20 mouse cellular contexts compared by ENCODE assay signal in genomic region chr11:70010548-70010947, GRCm38 (mm10). TPM values are rescaled to one million over a fixed set of nuclear protein-coding genes. Genes with fewer than 3 reads are reported as not detected.
DNase-seq lines count a peak whose midpoint lies in the region; ATAC-seq lines count a peak whose summit lies in the region.
"Had no signal": no experiment of that assay in that cellular context is flagged by ENCODE, and none has a peak within 500 bp of the region (broad histone marks: within the 10 kb centered on the region; RNA-seq: fewer than 3 reads in every experiment).

No protein-coding gene starts in this region.

- no peak for ATAC-seq in kidney, embryonic 14.5 days (ENCODE audit: low FRiP score, low TSS enrichment)
- ATAC-seq in embryonic facial prominence, embryonic 13.5 days (ENCODE audit: insufficient number of reproducible peaks, insufficient read depth, low FRiP score, low TSS enrichment, low read depth): no peak
- ATAC-seq: CD4-positive, CD25-positive, alpha-beta regulatory T cell, adult 4 months; forebrain, embryonic 15.5 days; hindbrain, postnatal 0 days; inflammation-experienced regulatory T-cells, adult 6 months had no signal

- no peak overlapping the region for H3K27ac ChIP-seq in kidney, embryonic 14.5 days (ENCODE audit: low read depth, low read length)
- no peak overlapping the region for H3K27ac ChIP-seq in embryonic facial prominence, embryonic 13.5 days
- no peak overlapping the region for H3K27ac ChIP-seq in hindbrain, embryonic 10.5 days
- H3K27ac ChIP-seq: forebrain, embryonic 15.5 days; hindbrain, embryonic 14.5 days; hindbrain, postnatal 0 days had no signal

- peaks cover 80% of the 10 kb centered on the region for H3K36me3 ChIP-seq in kidney, embryonic 14.5 days (ENCODE audit: control insufficient read depth, insufficient read depth, low read length)
- peaks cover 88% of the 10 kb centered on the region for H3K36me3 ChIP-seq in embryonic facial prominence, embryonic 13.5 days
- H3K36me3 ChIP-seq in hindbrain, embryonic 10.5 days: peaks cover 89% of the 10 kb centered on the region

- H3K27me3 ChIP-seq in kidney, embryonic 14.5 days (ENCODE audit: control insufficient read depth, insufficient read depth, low read length): no peaks in the 10 kb centered on the region
- no peaks in the 10 kb centered on the region for H3K27me3 ChIP-seq in embryonic facial prominence, embryonic 13.5 days
- H3K27me3 ChIP-seq in hindbrain, embryonic 10.5 days (ENCODE audit: insufficient read depth, poor library complexity, severe bottlenecking): no peaks in the 10 kb centered on the region
- H3K27me3 ChIP-seq: forebrain, embryonic 15.5 days had no signal

- no peak overlapping the region for H3K4me2 ChIP-seq in kidney, embryonic 14.5 days (replicated peaks; ENCODE audit: low read depth, low read length)
- H3K4me2 ChIP-seq in embryonic facial prominence, embryonic 13.5 days: no peak overlapping the region
- H3K4me2 ChIP-seq: forebrain, embryonic 15.5 days; heart, embryonic 11.5 days; hindbrain, embryonic 14.5 days had no signal

- H3K9ac ChIP-seq in kidney, embryonic 14.5 days (ENCODE audit: low read depth, low read length): no peak overlapping the region
- peak overlapping the region; percentile 40; the same call in 1 of the 2 replicates for H3K9ac ChIP-seq in embryonic facial prominence, embryonic 13.5 days
- H3K9ac ChIP-seq: forebrain, embryonic 15.5 days; hindbrain, embryonic 14.5 days had no signal

- H3K4me1 ChIP-seq in kidney, embryonic 14.5 days (ENCODE audit: control insufficient read depth, insufficient read depth, low read length): peaks cover 8% of the 10 kb centered on the region
- H3K4me1 ChIP-seq in embryonic facial prominence, embryonic 13.5 days: peaks cover 10% of the 10 kb centered on the region
- peaks cover 23% of the 10 kb centered on the region for H3K4me1 ChIP-seq in hindbrain, embryonic 10.5 days (replicated peaks)

- H3K4me3 ChIP-seq in kidney, embryonic 14.5 days (ENCODE audit: low read length): no peak overlapping the region
- no peak overlapping the region for H3K4me3 ChIP-seq in embryonic facial prominence, embryonic 13.5 days
- no peak overlapping the region for H3K4me3 ChIP-seq in hindbrain, embryonic 10.5 days
- H3K4me3 ChIP-seq: forebrain, embryonic 15.5 days had no signal

- peak; percentile 11 for DNase-seq in kidney, postnatal 10 days
- peak; percentile 3 for DNase-seq in ovary, postnatal 36 days (ENCODE audit: low spot score)
- DNase-seq in ovary, adult 18-20 months (ENCODE audit: low spot score): no peak
- no peak for DNase-seq in hindbrain, embryonic 10.5 days (ENCODE audit: low spot score)
- DNase-seq: adrenal gland, adult 2 months; adrenal gland, postnatal 14 days; cerebellum, adult 11 months; cerebellum, adult 2 months; cerebellum, adult 9-11 months; cerebellum, postnatal 25 days; gastrocnemius, postnatal 25 days; heart, postnatal 36 days had no signal

- 83% methylated on average over 12 of the region's 12 CpGs for WGBS in kidney, embryonic 14.5 days
- 85% methylated on average over 12 of the region's 12 CpGs for WGBS in embryonic facial prominence, embryonic 13.5 days
- 87% methylated on average over 12 of the region's 12 CpGs for WGBS in hindbrain, embryonic 10.5 days

- H3K9me3 ChIP-seq in kidney, embryonic 14.5 days (ENCODE audit: control insufficient read depth, low read length): no peaks in the 10 kb centered on the region
- H3K9me3 ChIP-seq in embryonic facial prominence, embryonic 13.5 days: no peaks in the 10 kb centered on the region
- no peaks in the 10 kb centered on the region for H3K9me3 ChIP-seq in hindbrain, embryonic 10.5 days
- H3K9me3 ChIP-seq: forebrain, embryonic 15.5 days had no signal

RNA-seq across cellular contexts. Expression of gene Acadvl, which starts 4.7 kb away (rescaled TPM):
- polyA plus RNA-seq in kidney, embryonic 14.5 days (2014; fragmentation: Nextera tagmentation; extraction: Ambion mirVana): 41.1 and 58.4 TPM in 2 replicates
- 78.2 and 82.3 TPM in 2 replicates for polyA plus RNA-seq in embryonic facial prominence, embryonic 13.5 days (2015; fragmentation: Nextera tagmentation; extraction: Ambion mirVana)
- polyA plus RNA-seq in hindbrain, embryonic 10.5 days (2016; fragmentation: Nextera tagmentation; extraction: Ambion mirVana): 44.9 and 51.7 TPM in 2 replicates

RNA-seq across cellular contexts. Expression of gene Dlg4, which starts 6.2 kb away (rescaled TPM):
- 13.2 and 16.4 TPM in 2 replicates for polyA plus RNA-seq in kidney, embryonic 14.5 days (2014; fragmentation: Nextera tagmentation; extraction: Ambion mirVana)
- 13.1 and 13.5 TPM in 2 replicates for polyA plus RNA-seq in embryonic facial prominence, embryonic 13.5 days (2015; fragmentation: Nextera tagmentation; extraction: Ambion mirVana)
- polyA plus RNA-seq in hindbrain, embryonic 10.5 days (2016; fragmentation: Nextera tagmentation; extraction: Ambion mirVana): 16.4 and 19.9 TPM in 2 replicates

RNA-seq across cellular contexts. Expression of gene Dvl2, which starts 10.2 kb away (rescaled TPM):
- 28.2 and 34.9 TPM in 2 replicates for polyA plus RNA-seq in kidney, embryonic 14.5 days (2014; fragmentation: Nextera tagmentation; extraction: Ambion mirVana)
- polyA plus RNA-seq in embryonic facial prominence, embryonic 13.5 days (2015; fragmentation: Nextera tagmentation; extraction: Ambion mirVana): 55.0 and 56.8 TPM in 2 replicates
- polyA plus RNA-seq in hindbrain, embryonic 10.5 days (2016; fragmentation: Nextera tagmentation; extraction: Ambion mirVana): 50.3 and 51.8 TPM in 2 replicates

RNA-seq across cellular contexts. Expression of gene Phf23, which starts 15.0 kb away (rescaled TPM):
- polyA plus RNA-seq in kidney, embryonic 14.5 days (2014; fragmentation: Nextera tagmentation; extraction: Ambion mirVana): 48.5 and 63.1 TPM in 2 replicates
- polyA plus RNA-seq in embryonic facial prominence, embryonic 13.5 days (2015; fragmentation: Nextera tagmentation; extraction: Ambion mirVana): 87.8 and 93.3 TPM in 2 replicates
- polyA plus RNA-seq in hindbrain, embryonic 10.5 days (2016; fragmentation: Nextera tagmentation; extraction: Ambion mirVana): 93.7 and 98.1 TPM in 2 replicates

RNA-seq across cellular contexts. Expression of gene Gabarap, which starts 19.6 kb away (rescaled TPM):
- polyA plus RNA-seq in kidney, embryonic 14.5 days (2014; fragmentation: Nextera tagmentation; extraction: Ambion mirVana): 426 and 499 TPM in 2 replicates
- 511 and 542 TPM in 2 replicates for polyA plus RNA-seq in embryonic facial prominence, embryonic 13.5 days (2015; fragmentation: Nextera tagmentation; extraction: Ambion mirVana)
- 421 and 580 TPM in 2 replicates for polyA plus RNA-seq in hindbrain, embryonic 10.5 days (2016; fragmentation: Nextera tagmentation; extraction: Ambion mirVana)

Comparison
In these comparisons a context has a peak if more than half of its experiments do, and no peak if none do; other contexts are left out.
1. DNase-seq: peak in kidney, postnatal 10 days (single experiment) and ovary, postnatal 36 days (single experiment); none in ovary, adult 18-20 months (single experiment) and hindbrain, embryonic 10.5 days (single experiment).